Mouse (Mus musculus) midbrain, embryonic 11.5 days (tissue): Measurements from ENCODE around the gene Nmral1. TPM values are rescaled to one million over a fixed set of nuclear protein-coding genes. Genes with fewer than 3 reads are reported as not detected.
"Not testable (repeated sequence)": the region's sequence is repeated elsewhere in the genome, so short reads cannot be mapped to it uniquely, and the experiment has no call there.

Experiments used
- ATAC-seq: fragments of 200-750 bp; cut with Nextera tagmentation; 2 replicates; pipeline ENCODE4 v1.8.0; 2017; ENCODE audit warnings: moderate TSS enrichment, moderate library complexity; ENCODE audit not compliant: low FRiP score
- DNase-seq: peaks from one replicate; pipeline ENCODE4 v3.0.0; 2015; ENCODE audit warnings: low spot score; ENCODE audit errors: missing footprints
- H3K27ac ChIP-seq: fragments of 300-500 bp; sonication (generic); 2 replicates; pipeline ENCODE4 v1.5.1; 2014; ENCODE audit warnings: low read depth, low read length
- H3K27me3 ChIP-seq: fragments of 300-500 bp; sonication (generic); 2 replicates; pipeline ENCODE4 v1.6.1; 2014; ENCODE audit warnings: mild to moderate bottlenecking, low read length, moderate library complexity, mixed read lengths; ENCODE audit not compliant: control insufficient read depth, insufficient read depth
- H3K36me3 ChIP-seq: fragments of 300-500 bp; sonication (generic); 2 replicates; pipeline ENCODE4 v1.6.1; 2014; ENCODE audit warnings: mild to moderate bottlenecking, low read length, moderate library complexity, mixed read lengths; ENCODE audit not compliant: control insufficient read depth, insufficient read depth
- H3K4me1 ChIP-seq: fragments of 300-500 bp; sonication (generic); 2 replicates; pipeline ENCODE4 v1.6.1; 2014; ENCODE audit warnings: low read length; ENCODE audit not compliant: control insufficient read depth, insufficient read depth
- H3K4me2 ChIP-seq: fragments of 300-500 bp; sonication (generic); 2 replicates; pipeline ENCODE4 v1.6.1; 2014; ENCODE audit warnings: mild to moderate bottlenecking, moderate library complexity
- H3K4me3 ChIP-seq: fragments of 300-500 bp; sonication (generic); 2 replicates; pipeline ENCODE4 v1.5.1; 2014; ENCODE audit warnings: low read depth, low read length
- H3K9ac ChIP-seq: fragments of 300-500 bp; sonication (generic); 2 replicates; pipeline ENCODE4 v1.6.1; 2014; ENCODE audit warnings: low read length
- H3K9me3 ChIP-seq: fragments of 300-500 bp; sonication (generic); 2 replicates; pipeline ENCODE4 v1.6.1; 2016; ENCODE audit warnings: low read length; ENCODE audit not compliant: control insufficient read depth
- WGBS: fragments of 180-500 bp; shearing (Covaris S2); extraction: QIAGEN DNeasy Blood & Tissue Kit; methylation state at CpG from one replicate; pipeline ENCODE4 v1.1.7; 2014; 5-methylcytosine and 5-hydroxymethylcytosine counted together
- polyA plus RNA-seq: library from polyadenylated mRNA; unstranded; fragments of >200 nt; fragmentation: Nextera tagmentation; extraction: Ambion mirVana; gene quantifications from 2 replicates; pipeline ENCODE4 v1.2.1, GENCODE M21; 2014

The Nmral1 gene
- polyA plus RNA-seq, 1 experiment from 2014 or later, result 191 TPM

- not testable (repeated sequence) for H3K9ac ChIP-seq, H3K9me3 ChIP-seq, H3K4me1 ChIP-seq, ATAC-seq, H3K4me3 ChIP-seq, H3K27me3 ChIP-seq, H3K27ac ChIP-seq, DNase-seq, H3K4me2 ChIP-seq
- H3K36me3 ChIP-seq, result peaks cover 22% of the 10 kb centered on the region
- WGBS, result 98% methylated on average over 4 of the region's 4 CpGs
These were observed 29.8 kb downstream of the Nmral1 start for GRCm38 (mm10) chr16:4689371-4689770.

GRCm38 (mm10) chr16:4684457-4684791 lies 34.7 kb downstream of the Nmral1 start:
- Histone ChIP-seq H3K27me3 (no peaks in the 10 kb centered on the region), H3K9me3 (no peaks in the 10 kb centered on the region), H3K9ac (peak overlapping the region; percentile 88), H3K4me2 (peak overlapping the region; percentile 90), H3K27ac (no peak overlapping the region), H3K36me3 (peaks cover 8% of the 10 kb centered on the region), H3K4me1 (peaks cover 16% of the 10 kb centered on the region), H3K4me3 (peak overlapping the region; percentile 91)
- WGBS, result 2% methylated on average over 9 of the region's 9 CpGs
- DNase-seq, result no peak
- no peak for ATAC-seq

GRCm38 (mm10) chr16:4683581-4684456 lies 35.3 kb downstream of the Nmral1 start:
- H3K4me2 ChIP-seq, result peak overlapping the region; percentile 90
- peaks cover 20% of the 10 kb centered on the region for H3K4me1 ChIP-seq
- peak overlapping the region; percentile 91 for H3K4me3 ChIP-seq
- WGBS, result under 1% methylated on average over 54 of the region's 54 CpGs
- ATAC-seq (peak; percentile 84), DNase-seq (peak; percentile 100)
- no peaks in the 10 kb centered on the region for H3K9me3 ChIP-seq
- H3K27ac ChIP-seq, result no peak overlapping the region
- H3K27me3 ChIP-seq, result no peaks in the 10 kb centered on the region
- H3K9ac ChIP-seq, result peak overlapping the region; percentile 88
- peaks cover 4% of the 10 kb centered on the region; the same call in 1 of the 2 replicates for H3K36me3 ChIP-seq

- Histone ChIP-seq H3K9ac (peak overlapping the region; percentile 88), H3K9me3 (no peaks in the 10 kb centered on the region), H3K4me1 (peaks cover 23% of the 10 kb centered on the region), H3K4me2 (peak overlapping the region; percentile 90), H3K4me3 (peak overlapping the region; percentile 91), H3K27me3 (no peaks in the 10 kb centered on the region), H3K36me3 (peaks cover under 1% of the 10 kb centered on the region; the same call in 1 of the 2 replicates), H3K27ac (no peak overlapping the region)
- ATAC-seq (no peak), DNase-seq (no peak)
- 35% methylated on average over 9 of the region's 9 CpGs for WGBS
These were observed 36.0 kb downstream of the Nmral1 start for GRCm38 (mm10) chr16:4683193-4683580.

GRCm38 (mm10) chr16:4682628-4683179 lies 36.5 kb downstream of the Nmral1 start:
- Histone ChIP-seq H3K27ac (no peak overlapping the region), H3K27me3 (no peaks in the 10 kb centered on the region), H3K4me1 (peaks cover 23% of the 10 kb centered on the region), H3K36me3 (no peaks in the 10 kb centered on the region), H3K9me3 (no peaks in the 10 kb centered on the region), H3K4me2 (peak overlapping the region; percentile 90; the same call in 1 of the 2 replicates), H3K4me3 (peak overlapping the region; percentile 91; the same call in 1 of the 2 replicates), H3K9ac (peak overlapping the region; percentile 88; the same call in 1 of the 2 replicates)
- WGBS, result 79% methylated on average over 4 of the region's 4 CpGs
- ATAC-seq (no peak), DNase-seq (peak; percentile 57)

GRCm38 (mm10) chr16:4680922-4681455 lies 38.2 kb downstream of the Nmral1 start:
- not testable (repeated sequence) for H3K4me2 ChIP-seq, H3K36me3 ChIP-seq, ATAC-seq, H3K9ac ChIP-seq, H3K27me3 ChIP-seq, H3K9me3 ChIP-seq, H3K4me3 ChIP-seq, H3K27ac ChIP-seq
- H3K4me1 ChIP-seq, result peaks cover 23% of the 10 kb centered on the region
- peak; percentile 59 for DNase-seq
- 89% methylated on average over 3 of the region's 3 CpGs for WGBS

GRCm38 (mm10) chr16:4679121-4680018 lies 39.8 kb downstream of the Nmral1 start, which contains the start of gene Coro7:
Gene Coro7 (minus strand): TSS chr16:4679777.
- DNase-seq (peak; percentile 97), ATAC-seq (peak; percentile 93)
- H3K9ac ChIP-seq, result peak within 1 kb of the TSS; percentile 67
- H3K4me2 ChIP-seq, result peak within 1 kb of the TSS; percentile 90
- H3K27me3 ChIP-seq, result no peaks in the 10 kb centered on the region
- WGBS, result under 1% methylated on average over 47 of the region's 47 CpGs
- H3K4me3 ChIP-seq, result peak within 1 kb of the TSS; percentile 64
- H3K4me1 ChIP-seq, result peaks cover 16% of the 10 kb centered on the region
- H3K36me3 ChIP-seq, result no peaks in the 10 kb centered on the region
- no peaks in the 10 kb centered on the region for H3K9me3 ChIP-seq
- no peak within 1 kb of the TSS; the same call in 1 of the 2 replicates for H3K27ac ChIP-seq

- DNase-seq, result no peak
- 83% methylated on average over 5 of the region's 5 CpGs for WGBS
- H3K27ac ChIP-seq, result no peak overlapping the region
- H3K4me1 ChIP-seq, result peaks cover 12% of the 10 kb centered on the region
- H3K9ac ChIP-seq, result no peak overlapping the region
- ATAC-seq, result no peak
- no peaks in the 10 kb centered on the region for H3K36me3 ChIP-seq
- H3K27me3 ChIP-seq, result no peaks in the 10 kb centered on the region
- H3K4me2 ChIP-seq, result no peak overlapping the region
- H3K9me3 ChIP-seq, result no peaks in the 10 kb centered on the region
- no peak overlapping the region for H3K4me3 ChIP-seq
These were observed 41.1 kb downstream of the Nmral1 start for GRCm38 (mm10) chr16:4678080-4678479.
